Mouse (Mus musculus) testis, postnatal 14 days (tissue): ENCODE measurements around the gene Pde2a.
"Not testable (repeated sequence)": the region's sequence is repeated elsewhere in the genome, so short reads cannot be mapped to it uniquely, and the experiment has no call there.

Source experiments
- DNase-seq: peaks from one replicate; pipeline ENCODE4 v3.0.0; 2021; ENCODE audit warnings: low spot score

The Pde2a gene

DNA sequence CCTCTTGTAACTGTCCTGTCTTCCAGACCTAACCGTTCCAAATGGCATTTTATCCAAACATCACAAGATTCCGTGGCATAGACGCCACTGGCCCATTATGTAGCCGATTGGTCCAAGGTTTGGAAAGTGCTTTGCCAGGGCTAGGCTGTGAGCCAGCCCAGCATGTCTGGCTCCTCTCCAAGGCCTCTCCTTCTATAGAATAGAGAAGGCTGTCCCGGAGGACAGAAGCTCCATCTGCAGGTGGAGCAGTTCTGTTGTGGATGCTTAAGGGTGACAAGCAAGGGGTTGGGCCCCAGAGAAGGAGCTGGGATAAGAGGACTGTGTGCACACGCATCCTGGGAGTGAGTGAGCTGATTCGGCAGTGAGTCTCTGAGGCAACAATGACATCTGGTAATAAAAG is 92.2 kb downstream of the Pde2a start:
- no peak for DNase-seq

DNA sequence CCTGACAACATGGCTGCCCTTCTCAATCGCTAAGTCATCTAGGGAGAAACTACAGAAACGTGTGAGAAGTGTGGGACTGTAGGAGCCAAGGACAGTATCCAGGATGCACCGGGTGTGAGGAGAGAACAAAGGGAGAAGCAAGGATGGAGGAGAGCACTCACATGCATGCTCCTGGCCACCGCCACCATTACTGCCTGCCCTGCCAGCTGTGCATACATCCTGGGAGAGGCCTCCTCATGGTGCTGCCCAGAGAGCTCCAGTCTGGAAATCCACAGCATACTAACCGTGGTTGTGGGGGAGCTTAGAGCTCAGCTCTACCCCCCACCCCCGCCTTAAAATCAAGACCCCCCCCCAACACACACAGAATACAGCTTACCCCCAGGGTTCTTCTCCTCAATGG is 93.3 kb downstream of the Pde2a start:
- DNase-seq, result no peak

DNA sequence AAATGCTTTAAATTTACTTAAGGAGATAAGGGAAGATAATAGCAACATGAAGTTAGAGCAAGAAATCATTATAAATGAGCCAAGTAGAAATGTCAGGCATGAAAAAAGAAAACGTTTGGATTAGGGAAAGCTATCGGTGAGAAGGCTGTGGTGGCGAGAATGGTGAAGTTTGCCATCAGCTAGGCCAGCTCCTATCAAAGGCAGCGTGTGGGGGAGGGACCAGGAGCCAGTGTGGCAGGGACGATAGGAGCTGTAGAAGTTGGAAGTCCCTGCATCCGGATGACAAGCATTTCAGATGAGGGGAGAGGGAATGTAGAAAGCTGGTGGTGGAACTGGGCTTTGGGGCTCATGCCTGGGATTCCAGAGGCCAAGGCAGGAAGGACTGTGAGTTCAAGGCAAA is 93.8 kb downstream of the Pde2a start:
- no peak for DNase-seq

DNA sequence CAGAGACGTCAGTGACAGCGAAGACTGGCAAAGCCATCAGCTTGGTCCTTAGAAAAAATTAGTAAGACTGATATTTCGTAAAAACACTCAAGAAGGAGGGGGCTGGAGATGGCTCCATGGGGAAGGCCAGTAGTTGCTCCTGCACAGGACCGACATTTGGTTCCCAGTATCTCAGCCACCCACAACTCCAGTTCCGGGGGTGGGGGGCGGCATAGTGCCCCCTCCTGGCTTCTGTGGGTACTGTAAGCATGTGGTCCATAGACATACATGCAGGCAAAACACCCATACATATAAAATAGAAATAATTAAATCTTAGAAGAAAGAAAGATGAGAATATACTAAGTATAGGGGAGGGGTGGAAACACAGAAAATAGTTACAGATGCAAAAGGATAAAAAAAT is 95.0 kb downstream of the Pde2a start:
- no peak for DNase-seq

DNA sequence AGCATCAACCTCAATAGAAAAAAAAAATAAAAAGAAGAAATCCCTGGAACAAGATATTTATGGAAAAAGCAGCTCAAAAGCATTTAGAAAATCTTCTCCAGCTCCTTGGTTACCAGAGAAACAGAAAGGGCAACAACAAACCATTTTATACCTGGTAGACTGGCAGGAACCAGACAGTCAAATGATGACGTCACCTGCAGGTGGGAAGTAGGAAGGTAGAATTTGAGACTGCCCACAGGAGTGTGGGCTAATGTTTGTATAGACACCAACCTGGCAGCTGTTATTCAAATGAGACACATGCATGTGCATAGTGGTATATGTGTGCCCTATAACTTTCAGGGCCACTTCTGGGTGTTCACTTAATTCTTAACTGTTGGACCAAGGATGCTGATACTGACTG is 100.2 kb downstream of the Pde2a start:
- no peak for DNase-seq

DNA sequence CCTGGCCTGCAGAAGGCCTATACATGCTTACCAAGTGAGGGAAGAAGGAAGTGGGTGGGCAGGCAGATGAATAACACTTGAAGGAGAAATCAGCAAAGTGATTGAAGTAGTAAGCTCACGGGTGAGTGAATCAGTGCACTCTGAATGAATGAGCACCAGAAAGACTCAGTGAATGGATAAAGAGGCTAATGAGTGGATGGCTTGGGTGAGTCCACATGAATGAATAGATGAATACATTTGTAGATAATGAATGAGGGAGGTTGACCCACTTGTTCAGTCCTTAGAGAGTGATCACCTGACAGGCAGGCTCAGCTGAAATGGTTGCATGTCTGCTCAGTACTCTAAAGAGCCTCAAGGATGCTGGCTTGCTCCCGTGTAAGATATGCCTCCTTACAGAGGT is 101.7 kb downstream of the Pde2a start:
- no peak for DNase-seq

DNA sequence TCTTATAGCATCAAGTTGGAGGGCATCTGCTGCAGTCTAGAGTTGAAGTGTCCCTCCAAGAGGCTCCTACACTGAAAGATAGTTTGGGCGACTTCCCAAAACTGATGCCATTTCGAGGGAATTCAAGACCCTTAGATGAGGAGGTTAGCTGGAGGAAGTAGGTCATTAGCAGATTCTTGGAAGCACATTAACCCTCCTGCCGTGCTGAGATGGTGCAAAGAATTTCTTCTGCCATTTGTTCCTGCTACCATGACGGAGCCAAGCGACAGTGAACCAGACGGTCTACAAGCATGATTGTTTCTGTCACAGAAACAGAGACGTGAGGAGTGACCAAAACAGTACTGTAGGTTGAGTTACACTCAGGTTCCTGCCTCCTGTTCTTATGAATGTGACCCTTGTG is 105.0 kb downstream of the Pde2a start:
- no peak for DNase-seq

DNA sequence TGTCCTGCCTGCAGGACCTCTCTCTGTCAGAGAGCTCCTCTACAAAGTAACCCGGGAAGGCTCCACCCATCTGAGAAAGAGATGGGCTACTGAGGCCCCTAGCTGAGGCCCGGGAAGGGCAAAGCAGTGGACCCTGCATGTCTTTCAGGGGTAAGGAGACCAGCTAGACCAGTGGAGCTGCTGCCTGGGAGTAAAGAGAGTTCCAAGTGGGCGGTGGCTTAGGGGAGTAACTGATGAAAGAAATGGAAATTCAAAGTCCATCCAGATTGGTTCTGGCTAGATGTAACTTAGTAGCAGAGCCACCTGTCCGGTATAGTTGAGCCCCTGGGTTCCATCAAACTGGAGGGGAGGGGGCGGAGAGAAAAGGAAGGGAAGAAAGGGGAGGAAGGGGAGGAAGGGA is 112.9 kb downstream of the Pde2a start:
- no peak for DNase-seq

DNA sequence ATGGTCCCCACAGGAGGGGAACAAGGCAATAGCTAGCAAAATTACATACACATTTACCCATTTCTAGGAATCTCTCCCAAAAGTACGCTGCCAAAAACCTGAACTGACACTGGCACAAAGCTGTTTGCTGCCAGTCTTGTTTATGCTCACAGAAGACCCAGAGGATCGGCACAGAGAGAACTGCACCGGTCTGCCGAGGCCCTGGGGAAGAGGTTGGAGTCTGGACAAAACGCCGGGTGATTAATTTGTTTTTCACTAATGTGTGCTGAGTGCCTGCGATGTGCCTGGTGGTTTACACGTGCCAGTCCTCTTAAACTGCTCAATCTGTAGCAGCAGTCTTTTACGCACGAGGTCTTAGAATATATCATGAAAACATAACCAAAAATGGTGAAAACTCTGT is 113.6 kb downstream of the Pde2a start:
- no peak for DNase-seq

DNA sequence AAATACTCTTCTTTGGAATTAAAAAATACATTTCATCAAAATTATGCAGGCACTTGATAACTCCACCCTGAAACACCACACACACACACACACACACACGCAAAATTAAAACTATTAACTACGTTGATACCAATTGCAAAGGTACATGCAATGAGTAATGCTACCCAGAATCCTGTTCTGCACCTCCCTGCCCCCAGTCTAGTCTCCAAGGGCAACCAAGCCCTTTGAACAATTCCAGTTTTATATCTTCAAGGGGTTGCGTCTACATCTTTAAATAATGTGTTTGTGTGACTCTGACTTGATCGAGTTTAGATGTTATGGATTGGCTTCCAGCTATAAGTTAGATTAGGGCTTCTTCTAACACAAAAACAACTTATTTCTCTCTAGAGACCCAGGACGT is 114.0 kb downstream of the Pde2a start:
- no peak for DNase-seq

DNA sequence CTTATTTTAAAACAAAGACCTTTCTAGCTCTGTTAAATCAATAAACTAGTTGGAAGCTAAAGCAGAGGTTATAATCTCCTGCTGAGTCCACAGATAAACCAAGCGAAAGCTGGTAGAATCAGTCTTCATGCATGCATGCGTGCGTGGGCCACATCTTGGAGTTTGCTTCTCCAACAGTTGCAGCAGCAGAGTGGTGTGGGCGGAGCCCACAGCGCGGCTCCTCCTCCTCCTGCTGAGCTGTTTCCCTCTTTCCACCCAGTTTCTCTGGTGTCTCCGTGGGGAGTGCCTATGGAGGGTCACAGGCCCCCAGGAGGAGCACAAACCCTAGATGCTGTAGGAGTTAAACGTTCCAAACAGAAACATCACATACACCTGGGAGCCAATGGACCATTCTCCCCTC is 116.0 kb downstream of the Pde2a start:
- no peak for DNase-seq

DNA sequence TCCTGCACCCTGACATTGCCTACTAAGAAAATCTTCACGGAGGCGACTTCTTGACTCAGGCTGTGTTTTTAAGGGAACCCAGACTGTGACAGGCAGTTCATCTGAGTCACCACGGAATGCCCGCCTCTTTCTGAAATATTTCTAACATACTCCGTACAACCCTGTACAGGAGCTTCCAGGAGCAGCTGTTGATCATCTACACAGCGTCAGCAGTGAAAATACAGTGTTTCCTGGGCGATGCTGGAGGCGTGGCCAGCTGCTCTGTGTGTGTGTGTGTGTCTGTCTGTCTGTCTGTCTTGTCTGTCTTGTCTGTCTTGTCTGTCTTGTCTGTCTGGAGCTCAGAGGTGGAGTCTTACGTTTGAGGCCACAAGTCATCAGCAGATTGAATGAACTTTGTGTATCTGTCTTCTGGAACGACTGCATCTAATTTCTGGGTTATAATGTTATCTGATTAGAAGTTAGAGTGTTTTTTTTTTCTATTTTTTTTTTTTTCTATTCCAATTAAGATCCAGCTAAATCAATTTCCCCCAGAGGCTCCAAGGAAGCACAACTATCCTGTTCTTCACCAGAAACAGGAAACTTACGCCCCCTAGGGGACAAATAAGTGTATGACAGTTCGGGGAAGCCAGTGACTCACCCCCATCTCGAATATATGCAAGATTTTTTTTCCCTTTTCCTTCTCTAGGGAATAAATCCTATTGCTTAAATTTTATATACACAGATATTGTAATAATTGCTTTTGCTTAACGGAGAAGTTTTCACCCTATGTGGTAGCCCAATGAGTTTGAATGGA is 116.8 kb downstream of the Pde2a start:
- DNase-seq, result peak; percentile 32

DNA sequence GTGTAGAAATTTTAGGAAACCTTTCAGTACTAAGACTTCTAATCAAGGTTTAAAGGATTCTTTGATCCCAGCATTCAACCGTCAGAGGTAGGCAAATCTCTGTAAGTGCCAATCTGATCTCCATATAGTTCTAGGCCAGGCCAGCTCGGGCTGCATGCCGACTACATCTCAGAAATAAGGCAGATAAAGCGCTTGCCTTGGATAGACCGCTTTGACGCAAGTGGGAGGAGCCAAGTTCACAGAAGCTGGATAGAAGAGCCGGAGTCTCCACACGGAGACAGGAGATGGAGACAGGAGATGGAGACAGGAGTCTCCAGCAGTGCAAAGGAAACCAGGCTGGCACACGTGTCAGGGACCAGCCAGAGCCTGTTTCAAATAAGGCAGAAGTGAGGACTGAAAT is 118.3 kb downstream of the Pde2a start:
- DNase-seq, result no peak

DNA sequence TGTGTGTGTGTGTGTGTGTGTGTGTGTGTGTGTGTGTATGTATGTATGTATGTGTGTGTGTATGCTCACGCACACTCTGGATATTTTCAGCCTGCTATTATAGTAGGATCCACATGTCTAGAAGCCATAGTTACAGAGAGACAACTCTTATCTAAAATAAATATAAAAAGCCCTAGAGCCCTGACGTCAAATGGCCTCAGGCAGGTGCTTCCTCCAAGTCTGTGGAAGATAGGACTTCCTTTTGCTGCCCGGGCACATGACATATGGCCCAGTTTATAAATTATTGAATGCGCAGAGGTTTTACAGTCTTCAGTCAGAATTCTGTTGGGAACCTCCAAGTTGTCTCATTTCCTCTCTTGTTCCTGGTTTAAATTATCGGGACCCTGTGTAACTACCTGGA is 119.2 kb downstream of the Pde2a start:
- no peak for DNase-seq

DNA sequence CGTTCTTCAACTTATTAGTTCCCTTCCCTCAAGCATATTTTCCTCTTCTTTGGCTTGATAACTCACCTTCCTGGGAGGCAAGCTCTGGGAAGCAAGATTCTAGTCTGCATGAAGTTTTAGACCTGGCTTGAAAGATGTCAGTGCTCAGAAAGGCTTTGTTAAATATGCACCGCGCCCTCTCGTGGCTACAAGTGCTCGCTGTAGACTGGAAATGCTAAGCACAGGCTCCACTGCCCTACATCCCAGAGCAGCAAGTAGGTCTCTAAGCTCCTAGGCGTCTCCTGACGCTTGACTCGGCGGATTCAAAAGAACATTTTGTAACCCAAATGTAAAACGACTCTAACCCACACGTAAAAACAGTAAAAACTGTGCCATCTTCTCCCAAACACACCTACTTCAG is 119.6 kb downstream of the Pde2a start:
- DNase-seq, result peak; percentile 24

DNA sequence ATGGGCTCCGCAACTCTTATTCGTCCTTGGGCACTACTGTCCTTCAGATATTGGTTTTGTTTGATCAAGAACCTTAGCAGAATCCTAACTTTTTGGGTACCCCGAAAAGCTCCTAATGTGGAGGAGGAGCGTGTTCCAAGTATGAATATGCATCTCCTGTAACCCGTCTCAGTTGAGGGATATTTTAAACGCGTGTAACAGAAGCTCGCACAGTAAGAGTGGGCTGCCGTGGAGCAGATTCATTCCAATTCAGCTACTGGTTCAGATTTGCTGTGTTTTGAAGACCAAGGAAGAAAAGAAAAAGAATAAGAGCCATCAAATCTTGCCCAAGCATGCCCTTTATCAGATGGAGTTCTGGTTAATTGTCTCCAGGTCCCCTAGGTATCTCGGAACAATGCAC is 120.2 kb downstream of the Pde2a start:
- no peak for DNase-seq

DNA sequence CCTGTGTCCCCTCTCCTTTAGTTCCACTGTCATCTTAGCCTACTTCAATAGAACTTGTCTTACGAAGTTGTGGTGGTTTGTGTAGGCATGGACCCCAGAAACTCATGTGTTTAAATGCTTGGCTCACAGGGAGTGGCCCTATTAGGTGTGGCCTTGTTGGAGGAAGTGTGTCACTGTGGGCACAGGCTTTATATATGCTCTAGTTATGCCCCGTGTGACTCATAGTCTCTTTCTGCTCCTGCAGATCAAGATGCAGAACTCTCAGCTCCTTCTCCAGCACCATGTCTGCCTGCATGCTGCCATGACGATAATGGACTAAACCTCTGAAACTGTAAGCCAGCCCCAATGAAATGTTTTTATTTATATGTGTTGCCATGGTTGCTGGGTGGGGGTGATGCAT is 126.2 kb downstream of the Pde2a start:
- no peak for DNase-seq

DNA sequence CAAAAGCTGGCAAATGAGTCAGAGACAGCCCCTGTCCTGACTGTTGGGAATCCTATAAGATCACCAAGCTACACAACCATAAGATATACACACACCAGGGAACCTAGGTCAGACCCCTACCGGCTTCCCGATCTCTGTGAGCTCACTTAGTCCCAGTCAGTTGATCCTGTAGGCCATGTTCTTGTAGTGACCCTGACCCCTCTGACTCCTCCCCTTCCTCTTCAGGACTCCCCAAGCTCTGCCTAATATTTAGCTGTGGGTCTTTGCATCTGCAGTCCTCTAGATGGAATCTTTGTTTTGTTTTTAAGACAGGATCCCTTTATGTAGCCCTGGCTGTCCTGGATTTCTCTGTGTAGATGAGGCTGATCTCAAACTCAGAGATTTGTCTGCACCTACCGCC is 127.8 kb downstream of the Pde2a start:
- no peak for DNase-seq

DNA sequence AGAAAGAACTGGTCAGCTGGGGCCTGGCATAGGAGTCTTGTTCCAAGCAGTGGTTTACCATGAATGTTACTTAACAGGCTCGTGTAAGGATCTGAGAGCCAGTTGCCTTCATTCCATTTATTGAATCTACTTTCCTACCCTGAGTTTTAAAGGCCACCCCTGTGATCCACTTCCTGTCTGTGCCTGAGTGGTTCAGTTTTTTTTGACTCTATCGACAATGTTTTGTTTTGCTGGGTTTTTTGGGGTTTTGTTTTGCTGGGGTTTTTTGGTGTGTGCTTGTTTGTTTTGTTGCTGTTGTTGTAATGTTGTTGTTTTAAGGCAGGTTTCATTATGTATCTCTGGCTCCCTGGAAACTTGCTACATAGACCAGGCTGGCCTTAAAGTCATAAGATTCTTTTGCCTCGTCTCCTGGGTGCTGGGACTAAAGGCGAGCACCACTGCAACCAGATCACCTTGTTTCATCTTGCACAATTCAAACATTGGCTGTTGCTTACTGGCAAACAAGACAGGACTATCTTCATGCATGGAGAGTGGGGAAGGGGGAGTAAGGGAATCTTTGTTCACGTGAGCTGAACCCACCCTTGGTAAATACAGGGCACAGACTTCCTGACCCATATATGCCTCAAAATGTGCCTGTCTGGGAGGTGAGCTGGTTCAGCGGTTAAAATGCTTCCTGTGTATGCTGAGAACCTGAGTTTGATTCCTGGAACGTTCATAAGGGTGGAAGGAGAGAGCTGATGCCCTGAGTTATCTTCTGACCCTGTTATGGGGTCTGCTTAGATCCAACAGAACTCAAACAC is 129.4 kb downstream of the Pde2a start:
- no peak for DNase-seq

DNA sequence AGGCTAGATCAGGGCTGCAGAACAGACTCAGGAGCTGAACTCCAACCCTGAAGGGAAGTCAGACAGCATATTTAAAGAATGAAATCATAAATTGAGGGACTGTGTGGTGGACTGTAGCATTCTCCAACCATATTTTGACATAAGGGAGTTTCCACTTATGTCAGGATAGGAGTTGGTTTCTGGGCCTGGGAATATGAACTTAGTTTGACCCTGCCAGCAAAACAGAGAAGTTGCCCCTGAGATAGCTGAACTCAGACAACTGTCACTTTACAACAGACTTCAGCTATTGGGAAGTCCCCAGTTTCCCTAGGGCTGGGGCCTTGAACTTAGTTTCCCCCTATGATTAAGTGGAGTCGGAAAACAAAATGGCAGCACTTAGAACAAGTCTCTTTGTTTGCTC is 130.0 kb downstream of the Pde2a start:
- no peak for DNase-seq

DNA sequence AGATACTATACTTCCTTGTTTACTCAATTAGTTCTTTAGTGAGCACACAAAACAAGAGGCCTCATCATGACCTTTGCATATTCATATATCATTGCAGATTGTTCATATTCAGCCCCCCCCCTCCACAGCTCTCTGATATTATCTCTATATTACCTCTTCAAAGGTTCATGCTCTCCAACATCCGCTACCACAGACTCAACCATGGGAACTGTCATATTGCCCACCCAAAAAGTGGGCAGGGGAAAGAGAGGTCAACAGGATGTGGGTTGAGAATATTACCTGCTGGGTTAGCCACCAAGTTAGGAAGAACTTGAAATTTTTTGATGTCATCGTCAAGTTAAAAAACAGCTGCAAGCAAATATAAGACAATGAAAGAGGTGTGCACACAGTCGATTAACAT is 134.0 kb downstream of the Pde2a start:
- DNase-seq, result not testable (repeated sequence)

DNA sequence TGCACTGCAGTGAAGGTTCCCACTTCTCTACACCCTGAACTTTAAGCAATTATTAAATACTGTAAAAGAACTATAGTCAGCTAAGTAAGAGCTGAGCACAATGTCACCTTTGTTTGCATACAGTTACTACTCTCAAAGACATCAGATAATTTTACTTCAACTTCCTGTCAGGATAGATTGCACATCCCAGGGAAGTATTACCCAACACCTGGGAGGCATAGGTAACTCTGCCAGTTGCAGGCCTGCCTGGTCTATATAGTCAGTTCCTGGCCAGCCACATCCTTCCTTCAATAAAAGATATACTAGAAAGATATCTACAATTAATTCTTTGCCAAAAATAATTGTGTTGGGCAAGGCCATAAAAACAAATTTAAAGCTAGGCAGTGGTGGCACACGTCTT is 135.9 kb downstream of the Pde2a start:
- no peak for DNase-seq

DNA sequence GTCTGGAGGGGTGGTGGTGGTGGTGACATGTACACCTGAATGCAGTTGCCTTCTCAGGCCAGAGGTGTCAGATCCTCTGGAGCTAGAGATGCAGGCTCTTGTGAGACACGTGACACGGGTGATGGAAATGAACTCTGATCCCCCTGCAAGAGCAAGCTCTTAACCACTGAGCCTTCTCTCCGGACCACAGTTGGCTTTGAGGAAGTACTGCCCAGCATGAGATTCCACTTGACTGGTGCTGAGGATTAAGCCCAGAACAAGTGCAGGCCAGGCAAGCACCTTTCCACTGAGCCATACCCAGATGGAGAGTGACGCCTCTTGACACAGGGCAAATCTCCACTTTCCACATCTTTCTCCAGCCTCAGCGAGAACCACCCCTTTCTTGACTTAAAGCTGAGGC is 137.9 kb downstream of the Pde2a start:
- not testable (repeated sequence) for DNase-seq
